Mouse (Mus musculus) forebrain, embryonic 11.5 days (tissue): ENCODE data around the gene Vmn1r122. TPM values are rescaled to one million over a fixed set of nuclear protein-coding genes. Genes with fewer than 3 reads are reported as not detected.
"Not testable (repeated sequence)": the region's sequence is repeated elsewhere in the genome, so short reads cannot be mapped to it uniquely, and the experiment has no call there.

Source experiments
- ATAC-seq: fragments of 200-750 bp; cut with Nextera tagmentation; replicated peaks from 2 replicates; pipeline ENCODE4 v1.8.0; 2017; ENCODE audit warnings: moderate TSS enrichment; ENCODE audit not compliant: low FRiP score
- DNase-seq: peaks from one replicate; pipeline ENCODE4 v3.0.0-alpha.2; 2017; ENCODE audit warnings: low spot score
- H3K27ac ChIP-seq: fragments of 300-500 bp; sonication (generic); 2 replicates; pipeline ENCODE4 v1.5.1; 2014; ENCODE audit warnings: low read depth, low read length
- H3K27me3 ChIP-seq: fragments of 300-500 bp; sonication (generic); 2 replicates; pipeline ENCODE4 v1.6.1; 2014; ENCODE audit warnings: mild to moderate bottlenecking, low read length, mixed read lengths; ENCODE audit not compliant: control insufficient read depth, insufficient read depth
- H3K36me3 ChIP-seq: fragments of 300-500 bp; sonication (generic); 2 replicates; pipeline ENCODE4 v1.6.1; 2014; ENCODE audit warnings: mild to moderate bottlenecking, low read length, moderate library complexity, mixed read lengths; ENCODE audit not compliant: control insufficient read depth, insufficient read depth
- H3K4me1 ChIP-seq: fragments of 300-500 bp; sonication (generic); replicated peaks from 2 replicates; pipeline ENCODE4 v1.6.1; 2014; ENCODE audit warnings: low read length, mixed read lengths; ENCODE audit not compliant: control insufficient read depth, insufficient read depth
- H3K4me2 ChIP-seq: fragments of 300-500 bp; sonication (generic); 2 replicates; pipeline ENCODE4 v1.6.1; 2014; ENCODE audit warnings: low read depth, mild to moderate bottlenecking, low read length, moderate library complexity, mixed read lengths; ENCODE audit not compliant: severe bottlenecking
- H3K4me3 ChIP-seq: fragments of 300-500 bp; sonication (generic); 2 replicates; pipeline ENCODE4 v1.5.1; 2014; ENCODE audit warnings: low read depth, low read length
- H3K9ac ChIP-seq: fragments of 300-500 bp; sonication (generic); 2 replicates; pipeline ENCODE4 v1.6.1; 2014; ENCODE audit warnings: low read length
- H3K9me3 ChIP-seq: fragments of 300-500 bp; sonication (generic); 2 replicates; pipeline ENCODE4 v1.6.1; 2016; ENCODE audit warnings: low read length, mixed read lengths; ENCODE audit not compliant: control insufficient read depth
- WGBS: fragments of 180-500 bp; shearing (Covaris S2); extraction: QIAGEN DNeasy Blood & Tissue Kit; methylation state at CpG from one replicate; pipeline ENCODE4 v1.1.7; 2014; 5-methylcytosine and 5-hydroxymethylcytosine counted together
- polyA plus RNA-seq: library from polyadenylated mRNA; unstranded; fragments of >200 nt; fragmentation: Nextera tagmentation; extraction: Ambion mirVana; gene quantifications from 2 replicates; pipeline ENCODE4 v1.2.1, GENCODE M21; 2014

Gene Vmn1r122
- not detected in 2 replicates for polyA plus RNA-seq

GRCm38 (mm10) chr7:21134028-21134427, at the start of gene Vmn1r122:
Gene Vmn1r122 (minus strand): TSS chr7:21134128.
- not testable (repeated sequence) for DNase-seq, ATAC-seq

GRCm38 (mm10) chr7:21161885-21162284, 28.0 kb upstream of the Vmn1r122 start, which contains the start of gene Vmn1r123:
Gene Vmn1r123 (plus strand): TSS chr7:21162185.
- H3K4me1 ChIP-seq, H3K4me2 ChIP-seq, ATAC-seq, H3K27me3 ChIP-seq, H3K9ac ChIP-seq, H3K9me3 ChIP-seq, H3K36me3 ChIP-seq, DNase-seq, H3K27ac ChIP-seq, H3K4me3 ChIP-seq: not testable (repeated sequence)
- WGBS: 25% methylated on average over 1 of the region's 3 CpGs

More at GRCm38 (mm10) chr7:21134028-21134427, at the start of gene Vmn1r122:
- 70% methylated on average over 2 of the region's 3 CpGs for WGBS
- not testable (repeated sequence) for H3K4me1 ChIP-seq, H3K36me3 ChIP-seq, H3K27ac ChIP-seq, H3K27me3 ChIP-seq, H3K9me3 ChIP-seq, H3K4me2 ChIP-seq, H3K9ac ChIP-seq, H3K4me3 ChIP-seq

GRCm38 (mm10) chr7:21098413-21098812, 35.5 kb downstream of the Vmn1r122 start, which contains the start of gene Vmn1r121:
Gene Vmn1r121 (minus strand): TSS chr7:21098513.
- not testable (repeated sequence) for ATAC-seq, H3K9ac ChIP-seq, H3K27me3 ChIP-seq, H3K4me1 ChIP-seq, H3K36me3 ChIP-seq, H3K9me3 ChIP-seq, DNase-seq, H3K4me2 ChIP-seq, H3K4me3 ChIP-seq, H3K27ac ChIP-seq
- 75% methylated on average over 4 of the region's 5 CpGs for WGBS

Other genes with a start within 250 kb of the Vmn1r122 start
- gene Vmn1r118, start 221.8 kb downstream of the Vmn1r122 start, polyA plus RNA-seq: not detected in 2 replicates
- gene Vmn1r119, start 121.7 kb downstream of the Vmn1r122 start, polyA plus RNA-seq: not detected in 2 replicates
- not detected in 2 replicates for gene Vmn1r120, start 80.3 kb downstream of the Vmn1r122 start, polyA plus RNA-seq
- not detected in 2 replicates for gene Vmn1r121, start 35.6 kb downstream of the Vmn1r122 start, polyA plus RNA-seq
- not detected in 2 replicates for gene Vmn1r123, start 28.1 kb upstream of the Vmn1r122 start, polyA plus RNA-seq
- gene Gm5157, start 56.3 kb upstream of the Vmn1r122 start, polyA plus RNA-seq: not detected in 2 replicates
- not detected in 2 replicates for gene Vmn1r124, start 126.5 kb upstream of the Vmn1r122 start, polyA plus RNA-seq
- not detected in 2 replicates for gene Vmn1r125, start 138.1 kb upstream of the Vmn1r122 start, polyA plus RNA-seq
- not detected in 2 replicates for gene Vmn1r126, start 167.3 kb upstream of the Vmn1r122 start, polyA plus RNA-seq
- not detected in 2 replicates for gene Vmn1r127, start 185.7 kb upstream of the Vmn1r122 start, polyA plus RNA-seq
- not detected in 2 replicates for gene Vmn1r128, start 215.2 kb upstream of the Vmn1r122 start, polyA plus RNA-seq
- gene Vmn1r129, start 227.2 kb upstream of the Vmn1r122 start, polyA plus RNA-seq: not detected in 2 replicates